Mouse (Mus musculus): ENCODE results near the gene Hic2. TPM values are rescaled to one million over a fixed set of nuclear protein-coding genes. Genes with fewer than 3 reads are reported as not detected.

Gene Hic2
- polyA plus RNA-seq, 1 experiment from 2014 or later, result 11.3 TPM

- Histone ChIP-seq H3K9ac (ENCODE audit: low read length) (no peak overlapping the region), H3K27ac (ENCODE audit: low read depth, low read length) (no peak overlapping the region), H3K4me2 (ENCODE audit: low read depth, low read length, severe bottlenecking) (no peak overlapping the region), H3K9me3 (ENCODE audit: control insufficient read depth, low read length) (no peaks in the 10 kb centered on the region), H3K27me3 (ENCODE audit: control insufficient read depth, insufficient read depth, low read length) (no peaks in the 10 kb centered on the region), H3K4me1 (replicated peaks; ENCODE audit: control insufficient read depth, insufficient read depth, low read length) (no peaks in the 10 kb centered on the region), H3K4me3 (ENCODE audit: low read depth, low read length) (no peak overlapping the region), H3K36me3 (ENCODE audit: control insufficient read depth, insufficient read depth, low read length) (no peaks in the 10 kb centered on the region)
- WGBS, result 86% methylated on average over 1 of the region's 1 CpGs
- DNase-seq (ENCODE audit: low spot score), result no peak
- no peak for ATAC-seq (replicated peaks; ENCODE audit: low FRiP score)
These were observed 11.6 kb downstream of the Hic2 start for GRCm38 (mm10) chr16:17244996-17245395.

DNA sequence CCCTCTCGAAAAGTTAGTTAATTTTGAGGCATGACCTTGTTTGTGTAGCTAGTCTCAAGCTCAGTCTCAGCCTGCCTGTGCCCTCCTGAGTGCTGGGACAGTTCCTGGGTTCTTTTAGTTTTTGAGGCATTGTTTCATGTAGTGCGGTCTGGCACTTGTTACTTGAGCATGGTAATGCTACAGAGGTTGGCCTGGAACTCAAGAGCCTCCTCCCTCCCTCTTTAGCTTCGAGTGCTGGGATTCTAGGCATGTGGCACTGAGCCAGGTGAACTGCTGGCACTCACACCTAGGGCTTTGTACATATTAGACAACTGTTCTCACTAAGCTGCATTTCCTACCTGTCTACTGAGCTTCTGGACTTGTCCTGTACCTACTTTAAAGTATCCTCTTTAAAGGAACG, 14.4 kb downstream of the Hic2 start:
- WGBS, result 78% methylated on average over 4 of the region's 4 CpGs
- no peaks in the 10 kb centered on the region for H3K27me3 ChIP-seq (ENCODE audit: control insufficient read depth, insufficient read depth, low read length)
- H3K4me1 ChIP-seq (replicated peaks; ENCODE audit: control insufficient read depth, insufficient read depth, low read length), result 0 out of 2 replicates have a peak, but pooled peaks cover 4% of the 10 kb centered on the region
- no peak overlapping the region for H3K4me3 ChIP-seq (ENCODE audit: low read depth, low read length)
- H3K36me3 ChIP-seq (ENCODE audit: control insufficient read depth, insufficient read depth, low read length), result no peaks in the 10 kb centered on the region
- no peak overlapping the region for H3K27ac ChIP-seq (ENCODE audit: low read depth, low read length)
- DNase-seq (ENCODE audit: low spot score) (no peak), ATAC-seq (replicated peaks; ENCODE audit: low FRiP score) (no peak)
- no peaks in the 10 kb centered on the region for H3K9me3 ChIP-seq (ENCODE audit: control insufficient read depth, low read length)
- H3K9ac ChIP-seq (ENCODE audit: low read length), result no peak overlapping the region
- no peak overlapping the region for H3K4me2 ChIP-seq (ENCODE audit: low read depth, low read length, severe bottlenecking)

- DNase-seq (ENCODE audit: low spot score) (no peak), ATAC-seq (replicated peaks; ENCODE audit: low FRiP score) (no peak)
- no peaks in the 10 kb centered on the region for H3K9me3 ChIP-seq (ENCODE audit: control insufficient read depth, low read length)
- no peak overlapping the region for H3K9ac ChIP-seq (ENCODE audit: low read length)
- H3K4me1 ChIP-seq (replicated peaks; ENCODE audit: control insufficient read depth, insufficient read depth, low read length), result peaks cover 12% of the 10 kb centered on the region; the same call in 1 of the 2 replicates
- 83% methylated on average over 6 of the region's 6 CpGs for WGBS
- no peaks in the 10 kb centered on the region for H3K36me3 ChIP-seq (ENCODE audit: control insufficient read depth, insufficient read depth, low read length)
- H3K27me3 ChIP-seq (ENCODE audit: control insufficient read depth, insufficient read depth, low read length), result no peaks in the 10 kb centered on the region
- H3K27ac ChIP-seq (ENCODE audit: low read depth, low read length), result no peak overlapping the region
- H3K4me2 ChIP-seq (ENCODE audit: low read depth, low read length, severe bottlenecking), result no peak overlapping the region
- no peak overlapping the region for H3K4me3 ChIP-seq (ENCODE audit: low read depth, low read length)
These were observed 15.8 kb downstream of the Hic2 start for GRCm38 (mm10) chr16:17249135-17249534.

- no peaks in the 10 kb centered on the region for H3K27me3 ChIP-seq (ENCODE audit: control insufficient read depth, insufficient read depth, low read length)
- H3K36me3 ChIP-seq (ENCODE audit: control insufficient read depth, insufficient read depth, low read length), result no peaks in the 10 kb centered on the region
- H3K4me3 ChIP-seq (ENCODE audit: low read depth, low read length), result no peak overlapping the region
- H3K4me1 ChIP-seq (replicated peaks; ENCODE audit: control insufficient read depth, insufficient read depth, low read length), result peaks cover 15% of the 10 kb centered on the region; the same call in 1 of the 2 replicates
- no peak overlapping the region for H3K27ac ChIP-seq (ENCODE audit: low read depth, low read length)
- DNase-seq (ENCODE audit: low spot score) (no peak), ATAC-seq (replicated peaks; ENCODE audit: low FRiP score) (no peak)
- H3K4me2 ChIP-seq (ENCODE audit: low read depth, low read length, severe bottlenecking), result no peak overlapping the region
- 74% methylated on average over 3 of the region's 3 CpGs for WGBS
- no peak overlapping the region for H3K9ac ChIP-seq (ENCODE audit: low read length)
- no peaks in the 10 kb centered on the region for H3K9me3 ChIP-seq (ENCODE audit: control insufficient read depth, low read length)
These were observed 18.2 kb downstream of the Hic2 start for GRCm38 (mm10) chr16:17251539-17251938.

GRCm38 (mm10) chr16:17252086-17252726, 18.8 kb downstream of the Hic2 start:
- Histone ChIP-seq H3K4me3 (ENCODE audit: low read depth, low read length) (no peak overlapping the region), H3K27ac (ENCODE audit: low read depth, low read length) (no peak overlapping the region), H3K4me2 (ENCODE audit: low read depth, low read length, severe bottlenecking) (no peak overlapping the region), H3K4me1 (replicated peaks; ENCODE audit: control insufficient read depth, insufficient read depth, low read length) (peaks cover 15% of the 10 kb centered on the region; the same call in 1 of the 2 replicates), H3K36me3 (ENCODE audit: control insufficient read depth, insufficient read depth, low read length) (peaks cover 2% of the 10 kb centered on the region; the same call in 1 of the 2 replicates), H3K9ac (ENCODE audit: low read length) (no peak overlapping the region), H3K9me3 (ENCODE audit: control insufficient read depth, low read length) (no peaks in the 10 kb centered on the region), H3K27me3 (ENCODE audit: control insufficient read depth, insufficient read depth, low read length) (no peaks in the 10 kb centered on the region)
- ATAC-seq (replicated peaks; ENCODE audit: low FRiP score) (no peak), DNase-seq (ENCODE audit: low spot score) (no peak)
- WGBS, result 68% methylated on average over 3 of the region's 3 CpGs

DNA sequence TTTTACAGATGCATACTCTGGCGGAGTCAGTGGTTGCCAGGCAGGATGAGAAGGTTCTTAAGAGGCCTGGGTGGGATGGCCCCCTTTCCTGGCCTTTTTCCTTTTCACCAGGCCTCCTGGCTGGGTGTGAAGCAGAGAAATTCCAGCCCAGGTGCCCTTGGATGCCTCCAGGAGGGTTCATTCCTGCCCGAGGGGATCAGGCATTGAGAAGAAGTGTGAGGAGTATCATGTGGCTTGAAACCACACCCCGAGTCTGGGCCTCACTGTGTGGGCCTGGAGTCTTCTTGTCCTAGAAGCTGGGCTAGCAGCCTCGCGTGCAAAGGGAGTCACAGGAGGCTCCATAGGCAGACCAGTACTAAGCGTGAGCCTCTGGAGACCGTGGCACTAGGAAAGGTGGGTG, 19.5 kb downstream of the Hic2 start:
- Histone ChIP-seq H3K4me1 (replicated peaks; ENCODE audit: control insufficient read depth, insufficient read depth, low read length) (peaks cover 15% of the 10 kb centered on the region; the same call in 1 of the 2 replicates), H3K27me3 (ENCODE audit: control insufficient read depth, insufficient read depth, low read length) (no peaks in the 10 kb centered on the region), H3K4me3 (ENCODE audit: low read depth, low read length) (no peak overlapping the region), H3K9ac (ENCODE audit: low read length) (no peak overlapping the region), H3K36me3 (ENCODE audit: control insufficient read depth, insufficient read depth, low read length) (peaks cover 6% of the 10 kb centered on the region; the same call in 1 of the 2 replicates), H3K9me3 (ENCODE audit: control insufficient read depth, low read length) (no peaks in the 10 kb centered on the region), H3K27ac (ENCODE audit: low read depth, low read length) (no peak overlapping the region), H3K4me2 (ENCODE audit: low read depth, low read length, severe bottlenecking) (no peak overlapping the region)
- ATAC-seq (replicated peaks; ENCODE audit: low FRiP score) (no peak), DNase-seq (ENCODE audit: low spot score) (no peak)
- WGBS, result 71% methylated on average over 7 of the region's 7 CpGs

GRCm38 (mm10) chr16:17254005-17254597, 20.7 kb downstream of the Hic2 start:
- Histone ChIP-seq H3K9ac (ENCODE audit: low read length) (peak overlapping the region; percentile 8; the same call in 1 of the 2 replicates), H3K4me3 (ENCODE audit: low read depth, low read length) (no peak overlapping the region)

GRCm38 (mm10) chr16:17255270-17255669, 21.9 kb downstream of the Hic2 start:
- H3K4me2 ChIP-seq (ENCODE audit: low read depth, low read length, severe bottlenecking), result no peak overlapping the region
- H3K9me3 ChIP-seq (ENCODE audit: control insufficient read depth, low read length), result no peaks in the 10 kb centered on the region
- H3K9ac ChIP-seq (ENCODE audit: low read length), result no peak overlapping the region
- DNase-seq (ENCODE audit: low spot score) (no peak), ATAC-seq (replicated peaks; ENCODE audit: low FRiP score) (no peak)
- H3K4me3 ChIP-seq (ENCODE audit: low read depth, low read length), result no peak overlapping the region
- peaks cover 15% of the 10 kb centered on the region; the same call in 1 of the 2 replicates for H3K4me1 ChIP-seq (replicated peaks; ENCODE audit: control insufficient read depth, insufficient read depth, low read length)
- H3K27me3 ChIP-seq (ENCODE audit: control insufficient read depth, insufficient read depth, low read length), result no peaks in the 10 kb centered on the region
- H3K36me3 ChIP-seq (ENCODE audit: control insufficient read depth, insufficient read depth, low read length), result peaks cover 6% of the 10 kb centered on the region; the same call in 1 of the 2 replicates
- no peak overlapping the region for H3K27ac ChIP-seq (ENCODE audit: low read depth, low read length)
- 86% methylated on average over 2 of the region's 2 CpGs for WGBS

More at GRCm38 (mm10) chr16:17254005-17254597, 20.7 kb downstream of the Hic2 start:
- Histone ChIP-seq H3K4me1 (replicated peaks; ENCODE audit: control insufficient read depth, insufficient read depth, low read length) (peaks cover 15% of the 10 kb centered on the region; the same call in 1 of the 2 replicates), H3K27me3 (ENCODE audit: control insufficient read depth, insufficient read depth, low read length) (no peaks in the 10 kb centered on the region), H3K27ac (ENCODE audit: low read depth, low read length) (no peak overlapping the region), H3K36me3 (ENCODE audit: control insufficient read depth, insufficient read depth, low read length) (peaks cover 6% of the 10 kb centered on the region; the same call in 1 of the 2 replicates), H3K4me2 (ENCODE audit: low read depth, low read length, severe bottlenecking) (0 out of 2 replicates have a peak overlapping the region, but pooled peaks have one; percentile 11), H3K9me3 (ENCODE audit: control insufficient read depth, low read length) (no peaks in the 10 kb centered on the region)
- DNase-seq (ENCODE audit: low spot score) (no peak), ATAC-seq (replicated peaks; ENCODE audit: low FRiP score) (peak; percentile 36; the same call in 1 of the 2 replicates)
- WGBS, result 21% methylated on average over 4 of the region's 4 CpGs

Data from forebrain, embryonic 11.5 days (tissue).